Mouse (Mus musculus) spleen, adult 2 months (tissue): ENCODE data around the gene Gm5475.

ENCODE experiments used
- CTCF ChIP-seq: fragments of 200-500 bp; IDR thresholded peaks from 2 replicates; pipeline ENCODE4 v1.5.1; 2011; ENCODE audit warnings: mild to moderate bottlenecking, inconsistent platforms; ENCODE audit not compliant: insufficient read depth, insufficient read length, insufficient replicate concordance; ENCODE audit errors: extremely low read depth
- POLR2A ChIP-seq: fragments of 200-500 bp; IDR thresholded peaks from 2 replicates; pipeline ENCODE4 v1.6.1; 2011; ENCODE audit warnings: low read depth, low read length, inconsistent platforms

- TF ChIP-seq POLR2A (no peak), CTCF (no peak)
These were observed 19.1 kb upstream of the Gm5475 start for GRCm38 (mm10) chr15:100402798-100403197.
